Mouse (Mus musculus) stomach, embryonic 14.5 days (tissue): ENCODE results near the gene Gm11273. TPM values are rescaled to one million over a fixed set of nuclear protein-coding genes. Genes with fewer than 3 reads are reported as not detected.
A peak's percentile ranks its signal among the peaks of the same experiment; 100 is the strongest.
"Not testable (repeated sequence)": the region's sequence is repeated elsewhere in the genome, so short reads cannot be mapped to it uniquely, and the experiment has no call there.

Source experiments
- ATAC-seq: fragments of 200-750 bp; cut with Nextera tagmentation; 2 replicates; pipeline ENCODE4 v1.8.0; 2017; ENCODE audit warnings: low read depth, moderate TSS enrichment; ENCODE audit not compliant: insufficient number of reproducible peaks, insufficient read depth, low FRiP score
- H3K27ac ChIP-seq: fragments of 300-500 bp; sonication (generic); 2 replicates; pipeline ENCODE4 v1.5.1; 2014; ENCODE audit warnings: mild to moderate bottlenecking, low read length, moderate library complexity, mixed read lengths
- H3K27me3 ChIP-seq: fragments of 300-500 bp; sonication (generic); 2 replicates; pipeline ENCODE4 v1.6.1; 2014; ENCODE audit warnings: low read length, control low read depth, mixed read lengths; ENCODE audit not compliant: control insufficient read depth, insufficient read depth
- H3K36me3 ChIP-seq: fragments of 300-500 bp; sonication (generic); 2 replicates; pipeline ENCODE4 v1.6.1; 2014; ENCODE audit warnings: mild to moderate bottlenecking, control low read depth, low read length, moderate library complexity, mixed read lengths; ENCODE audit not compliant: control insufficient read depth, insufficient read depth
- H3K4me1 ChIP-seq: fragments of 300-500 bp; sonication (generic); 2 replicates; pipeline ENCODE4 v1.6.1; 2014; ENCODE audit warnings: low read length, control low read depth, mixed read lengths; ENCODE audit not compliant: control insufficient read depth, insufficient read depth
- H3K4me2 ChIP-seq: fragments of 300-500 bp; sonication (generic); replicated peaks from 2 replicates; pipeline ENCODE4 v1.6.1; 2014; ENCODE audit warnings: low read depth, low read length, control low read depth
- H3K4me3 ChIP-seq: fragments of 300-500 bp; sonication (generic); 2 replicates; pipeline ENCODE4 v1.5.1; 2014; ENCODE audit warnings: low read depth, low read length, control low read depth
- H3K9ac ChIP-seq: fragments of 300-500 bp; sonication (generic); replicated peaks from 2 replicates; pipeline ENCODE4 v1.6.1; 2014; ENCODE audit warnings: low read depth, mild to moderate bottlenecking, control low read depth, low read length, moderate library complexity, mixed read lengths
- H3K9me3 ChIP-seq: fragments of 300-500 bp; sonication (generic); 2 replicates; pipeline ENCODE4 v1.6.1; 2016; ENCODE audit warnings: low read depth, low read length, control low read depth; ENCODE audit not compliant: control insufficient read depth
- WGBS: fragments of 180-500 bp; shearing (Covaris S2); extraction: QIAGEN DNeasy Blood & Tissue Kit; methylation state at CpG from one replicate; pipeline ENCODE4 v1.1.7; 2014; 5-methylcytosine and 5-hydroxymethylcytosine counted together
- polyA plus RNA-seq: library from polyadenylated mRNA; unstranded; fragments of >200 nt; fragmentation: Nextera tagmentation; extraction: Ambion mirVana; gene quantifications from 2 replicates; pipeline ENCODE4 v1.2.1, GENCODE M21; 2014

Gm11273 gene
- polyA plus RNA-seq, result 6.7 and 7.5 TPM in 2 replicates

- not testable (repeated sequence) for H3K36me3 ChIP-seq, H3K4me3 ChIP-seq, H3K9ac ChIP-seq, H3K9me3 ChIP-seq, H3K27me3 ChIP-seq, H3K4me2 ChIP-seq, ATAC-seq, H3K27ac ChIP-seq, H3K4me1 ChIP-seq
- 94% methylated on average over 17 of the region's 17 CpGs for WGBS
Measured at GRCm38 (mm10) chr13:21501182-21501581, at the start of gene Gm11273. Gm11273 (minus strand) TSS chr13:21501418.

- WGBS, result 42% methylated on average over 3 of the region's 3 CpGs
- H3K27ac ChIP-seq, result no peak overlapping the region
- no peak for ATAC-seq
Measured at GRCm38 (mm10) chr13:21550416-21551110, 49.3 kb upstream of the Gm11273 start.

GRCm38 (mm10) chr13:21549487-21549886 is 48.3 kb upstream of the Gm11273 start:
- 87% methylated on average over 3 of the region's 3 CpGs for WGBS
- ATAC-seq, result no peak
- H3K36me3 ChIP-seq, result no peaks in the 10 kb centered on the region
- no peak overlapping the region for H3K9ac ChIP-seq
- H3K9me3 ChIP-seq, result no peaks in the 10 kb centered on the region
- no peak overlapping the region for H3K4me2 ChIP-seq
- H3K27ac ChIP-seq, result no peak overlapping the region
- no peaks in the 10 kb centered on the region for H3K27me3 ChIP-seq
- H3K4me3 ChIP-seq, result no peak overlapping the region
- no peaks in the 10 kb centered on the region for H3K4me1 ChIP-seq

More at GRCm38 (mm10) chr13:21550416-21551110, 49.3 kb upstream of the Gm11273 start:
- Histone ChIP-seq H3K4me3 (no peak overlapping the region), H3K4me1 (no peaks in the 10 kb centered on the region), H3K27me3 (no peaks in the 10 kb centered on the region), H3K4me2 (no peak overlapping the region), H3K9ac (no peak overlapping the region), H3K36me3 (no peaks in the 10 kb centered on the region), H3K9me3 (no peaks in the 10 kb centered on the region)

GRCm38 (mm10) chr13:21542708-21543107 is 41.5 kb upstream of the Gm11273 start, which contains the start of gene Olfr1366:
Olfr1366 (minus strand) TSS chr13:21542808.
- H3K4me1 ChIP-seq, result no peaks in the 10 kb centered on the region
- no peak within 1 kb of the TSS for H3K27ac ChIP-seq
- no peaks in the 10 kb centered on the region for H3K27me3 ChIP-seq
- H3K9ac ChIP-seq, result no peak within 1 kb of the TSS
- no peak within 1 kb of the TSS for H3K4me3 ChIP-seq
- no peaks in the 10 kb centered on the region for H3K9me3 ChIP-seq
- ATAC-seq, result no peak
- H3K36me3 ChIP-seq, result no peaks in the 10 kb centered on the region
- no peak within 1 kb of the TSS for H3K4me2 ChIP-seq
- 65% methylated on average over 1 of the region's 1 CpGs for WGBS

- 0% methylated on average over 39 of the region's 39 CpGs for WGBS
- Histone ChIP-seq H3K9me3 (no peaks in the 10 kb centered on the region), H3K4me1 (peaks cover 3% of the 10 kb centered on the region; the same call in 1 of the 2 replicates), H3K27ac (peak within 1 kb of the TSS; percentile 96), H3K36me3 (peaks cover 11% of the 10 kb centered on the region), H3K4me2 (peak within 1 kb of the TSS; percentile 64), H3K4me3 (peak within 1 kb of the TSS; percentile 86), H3K27me3 (no peaks in the 10 kb centered on the region), H3K9ac (peak within 1 kb of the TSS; percentile 96)
- ATAC-seq, result peak; percentile 97
Measured at GRCm38 (mm10) chr13:21530781-21531201, 29.6 kb upstream of the Gm11273 start, which contains the start of gene Zkscan8. Zkscan8 (minus strand) TSS chr13:21531120.

GRCm38 (mm10) chr13:21530136-21530535 is 28.9 kb upstream of the Gm11273 start:
- ATAC-seq, result no peak
- H3K9ac ChIP-seq, result peak overlapping the region; percentile 96; the same call in 1 of the 2 replicates
- H3K36me3 ChIP-seq, result peaks cover 15% of the 10 kb centered on the region
- H3K27ac ChIP-seq, result no peak overlapping the region
- peaks cover 3% of the 10 kb centered on the region; the same call in 1 of the 2 replicates for H3K4me1 ChIP-seq
- 36% methylated on average over 7 of the region's 7 CpGs for WGBS
- H3K27me3 ChIP-seq, result no peaks in the 10 kb centered on the region
- peak overlapping the region; percentile 86 for H3K4me3 ChIP-seq
- peak overlapping the region; percentile 64 for H3K4me2 ChIP-seq
- no peaks in the 10 kb centered on the region for H3K9me3 ChIP-seq

- peak overlapping the region; percentile 46 for H3K4me3 ChIP-seq
- H3K9ac ChIP-seq, result peak overlapping the region; percentile 33
- H3K9me3 ChIP-seq, result no peaks in the 10 kb centered on the region
- no peaks in the 10 kb centered on the region for H3K4me1 ChIP-seq
- ATAC-seq, result peak; percentile 99
- H3K36me3 ChIP-seq, result no peaks in the 10 kb centered on the region
- 0% methylated on average over 21 of the region's 21 CpGs for WGBS
- H3K4me2 ChIP-seq, result peak overlapping the region; percentile 49
- H3K27ac ChIP-seq, result peak overlapping the region; percentile 62; the same call in 1 of the 2 replicates
- H3K27me3 ChIP-seq, result no peaks in the 10 kb centered on the region
Measured at GRCm38 (mm10) chr13:21506221-21506649, 5.0 kb upstream of the Gm11273 start.

- Histone ChIP-seq H3K9me3 (no peaks in the 10 kb centered on the region), H3K4me3 (no peak overlapping the region), H3K4me2 (no peak overlapping the region), H3K36me3 (no peaks in the 10 kb centered on the region), H3K27ac (no peak overlapping the region), H3K27me3 (no peaks in the 10 kb centered on the region), H3K9ac (no peak overlapping the region), H3K4me1 (no peaks in the 10 kb centered on the region)
- WGBS, result 89% methylated on average over 5 of the region's 5 CpGs
- ATAC-seq, result no peak
Measured at GRCm38 (mm10) chr13:21502296-21502695, 1.1 kb upstream of the Gm11273 start.
